Mouse (Mus musculus) midbrain, embryonic 11.5 days (tissue): Measurements from ENCODE around the gene Plcb1. TPM values are rescaled to one million over a fixed set of nuclear protein-coding genes. Genes with fewer than 3 reads are reported as not detected.
A peak's percentile ranks its signal among the peaks of the same experiment; 100 is the strongest.

Source experiments
- ATAC-seq: fragments of 200-750 bp; cut with Nextera tagmentation; 2 replicates; pipeline ENCODE4 v1.8.0; 2017; ENCODE audit warnings: moderate TSS enrichment, moderate library complexity; ENCODE audit not compliant: low FRiP score
- DNase-seq: peaks from one replicate; pipeline ENCODE4 v3.0.0; 2015; ENCODE audit warnings: low spot score; ENCODE audit errors: missing footprints
- H3K27ac ChIP-seq: fragments of 300-500 bp; sonication (generic); 2 replicates; pipeline ENCODE4 v1.5.1; 2014; ENCODE audit warnings: low read depth, low read length
- H3K27me3 ChIP-seq: fragments of 300-500 bp; sonication (generic); 2 replicates; pipeline ENCODE4 v1.6.1; 2014; ENCODE audit warnings: mild to moderate bottlenecking, low read length, moderate library complexity, mixed read lengths; ENCODE audit not compliant: control insufficient read depth, insufficient read depth
- H3K36me3 ChIP-seq: fragments of 300-500 bp; sonication (generic); 2 replicates; pipeline ENCODE4 v1.6.1; 2014; ENCODE audit warnings: mild to moderate bottlenecking, low read length, moderate library complexity, mixed read lengths; ENCODE audit not compliant: control insufficient read depth, insufficient read depth
- H3K4me1 ChIP-seq: fragments of 300-500 bp; sonication (generic); 2 replicates; pipeline ENCODE4 v1.6.1; 2014; ENCODE audit warnings: low read length; ENCODE audit not compliant: control insufficient read depth, insufficient read depth
- H3K4me2 ChIP-seq: fragments of 300-500 bp; sonication (generic); 2 replicates; pipeline ENCODE4 v1.6.1; 2014; ENCODE audit warnings: mild to moderate bottlenecking, moderate library complexity
- H3K4me3 ChIP-seq: fragments of 300-500 bp; sonication (generic); 2 replicates; pipeline ENCODE4 v1.5.1; 2014; ENCODE audit warnings: low read depth, low read length
- H3K9ac ChIP-seq: fragments of 300-500 bp; sonication (generic); 2 replicates; pipeline ENCODE4 v1.6.1; 2014; ENCODE audit warnings: low read length
- H3K9me3 ChIP-seq: fragments of 300-500 bp; sonication (generic); 2 replicates; pipeline ENCODE4 v1.6.1; 2016; ENCODE audit warnings: low read length; ENCODE audit not compliant: control insufficient read depth
- WGBS: fragments of 180-500 bp; shearing (Covaris S2); extraction: QIAGEN DNeasy Blood & Tissue Kit; methylation state at CpG from one replicate; pipeline ENCODE4 v1.1.7; 2014; 5-methylcytosine and 5-hydroxymethylcytosine counted together
- polyA plus RNA-seq: library from polyadenylated mRNA; unstranded; fragments of >200 nt; fragmentation: Nextera tagmentation; extraction: Ambion mirVana; gene quantifications from 2 replicates; pipeline ENCODE4 v1.2.1, GENCODE M21; 2014

Gene Plcb1
- polyA plus RNA-seq, 1 experiment from 2014 or later: 6.1 TPM

GRCm38 (mm10) chr2:134914091-134914550 is 128.3 kb downstream of the Plcb1 start:
- Histone ChIP-seq H3K4me1 (no peaks in the 10 kb centered on the region), H3K9me3 (no peaks in the 10 kb centered on the region), H3K4me3 (no peak overlapping the region), H3K27me3 (no peaks in the 10 kb centered on the region), H3K36me3 (no peaks in the 10 kb centered on the region), H3K27ac (no peak overlapping the region), H3K9ac (no peak overlapping the region), H3K4me2 (no peak overlapping the region)
- DNase-seq (no peak), ATAC-seq (no peak)
- 96% methylated on average over 2 of the region's 2 CpGs for WGBS

DNA sequence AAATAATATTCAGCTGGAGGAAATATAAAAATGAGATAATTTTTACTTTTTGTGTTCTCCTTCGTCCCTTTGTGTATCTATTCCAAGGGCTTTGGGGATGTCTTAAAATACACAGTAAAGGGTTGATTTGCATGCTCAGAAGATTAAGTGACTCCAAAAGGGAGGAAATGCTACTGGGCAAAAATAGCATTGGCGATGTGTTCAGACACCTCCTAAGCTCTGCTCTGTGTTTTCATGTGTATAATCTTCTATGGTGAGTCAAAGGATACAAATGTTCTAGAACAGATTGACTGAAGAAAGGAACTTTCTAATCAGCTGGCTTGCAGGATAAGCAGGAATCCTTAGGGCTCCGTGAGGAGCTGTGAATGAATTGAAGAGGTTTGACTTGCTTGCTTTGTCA is 129.2 kb downstream of the Plcb1 start:
- Histone ChIP-seq H3K27me3 (no peaks in the 10 kb centered on the region), H3K4me3 (no peak overlapping the region), H3K4me2 (no peak overlapping the region), H3K27ac (no peak overlapping the region), H3K36me3 (no peaks in the 10 kb centered on the region), H3K4me1 (no peaks in the 10 kb centered on the region), H3K9ac (no peak overlapping the region), H3K9me3 (no peaks in the 10 kb centered on the region)
- DNase-seq (no peak), ATAC-seq (no peak)
- 70% methylated on average over 3 of the region's 3 CpGs for WGBS

DNA sequence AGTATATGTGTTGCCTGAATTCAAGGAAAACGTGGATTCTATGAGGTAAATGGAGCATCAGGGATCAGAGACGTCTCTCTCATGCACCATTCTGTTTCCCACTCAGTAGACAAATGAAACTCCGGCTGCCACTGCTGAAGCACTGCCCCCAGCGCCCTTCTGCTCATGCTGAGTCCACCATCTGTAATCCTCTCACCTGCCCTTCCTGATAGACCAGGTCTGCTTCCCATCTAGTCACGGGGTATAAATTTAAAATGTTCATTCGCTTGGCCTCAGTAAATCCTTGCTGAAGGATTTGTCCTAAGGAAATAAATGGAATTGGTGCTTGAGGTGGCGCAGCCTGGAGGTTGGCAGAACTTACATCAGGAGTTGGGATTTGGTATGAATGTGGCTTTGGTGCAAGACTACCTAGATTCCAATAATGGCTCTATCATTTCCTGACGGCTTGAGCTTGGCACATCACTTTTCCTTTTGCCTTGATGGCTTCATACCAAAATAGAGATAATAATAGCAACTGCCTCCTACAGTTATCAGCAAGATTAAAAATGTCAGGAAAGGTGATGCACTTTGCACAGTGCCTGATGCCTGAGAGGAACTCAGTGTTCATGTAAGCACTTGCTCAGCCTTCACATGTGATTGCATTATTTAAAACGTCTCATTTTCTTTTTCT is 134.9 kb downstream of the Plcb1 start:
- 85% methylated on average over 9 of the region's 9 CpGs for WGBS
- H3K9ac ChIP-seq: no peak overlapping the region
- no peak for DNase-seq
- H3K27me3 ChIP-seq: no peaks in the 10 kb centered on the region
- H3K36me3 ChIP-seq: no peaks in the 10 kb centered on the region
- H3K4me1 ChIP-seq: no peaks in the 10 kb centered on the region
- no peak overlapping the region for H3K27ac ChIP-seq
- no peaks in the 10 kb centered on the region for H3K9me3 ChIP-seq
- no peak overlapping the region for H3K4me3 ChIP-seq
- ATAC-seq: no peak
- H3K4me2 ChIP-seq: no peak overlapping the region

GRCm38 (mm10) chr2:134922636-134923375 is 136.9 kb downstream of the Plcb1 start:
- WGBS: 82% methylated on average over 10 of the region's 10 CpGs
- Histone ChIP-seq H3K27ac (no peak overlapping the region), H3K36me3 (no peaks in the 10 kb centered on the region), H3K4me1 (no peaks in the 10 kb centered on the region), H3K9me3 (no peaks in the 10 kb centered on the region), H3K9ac (no peak overlapping the region), H3K27me3 (no peaks in the 10 kb centered on the region), H3K4me2 (no peak overlapping the region), H3K4me3 (no peak overlapping the region)
- ATAC-seq (no peak), DNase-seq (no peak)

DNA sequence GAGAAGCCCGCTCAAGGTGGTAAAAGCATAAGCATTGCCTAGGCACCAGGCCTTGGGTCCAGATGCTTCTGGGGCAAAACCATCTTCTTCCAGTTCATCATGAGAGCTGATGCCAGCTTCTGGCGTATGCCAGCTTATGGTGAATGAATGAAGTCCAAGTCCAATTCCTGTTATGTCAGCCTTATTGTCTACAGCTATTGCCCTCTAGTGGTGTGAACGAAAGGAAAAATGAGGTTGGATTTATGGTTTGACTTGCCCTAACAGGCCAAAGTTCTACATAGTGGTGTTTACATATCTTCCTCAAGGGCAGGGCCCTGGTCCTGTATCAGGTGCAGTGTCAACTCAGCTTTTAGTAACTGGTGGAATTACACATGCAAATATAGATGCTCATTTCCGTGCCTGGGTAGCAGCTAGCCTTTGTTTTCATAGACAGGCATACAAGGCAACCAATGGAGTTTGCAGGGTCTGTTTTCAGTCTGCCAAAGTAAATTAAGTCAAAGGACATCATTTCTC is 138.3 kb downstream of the Plcb1 start:
- WGBS: 88% methylated on average over 4 of the region's 4 CpGs
- Histone ChIP-seq H3K27me3 (no peaks in the 10 kb centered on the region; the same call in 1 of the 2 replicates), H3K9me3 (no peaks in the 10 kb centered on the region), H3K36me3 (no peaks in the 10 kb centered on the region), H3K4me3 (no peak overlapping the region), H3K27ac (no peak overlapping the region), H3K9ac (no peak overlapping the region), H3K4me1 (peaks cover 2% of the 10 kb centered on the region), H3K4me2 (no peak overlapping the region)
- DNase-seq (no peak), ATAC-seq (no peak)

DNA sequence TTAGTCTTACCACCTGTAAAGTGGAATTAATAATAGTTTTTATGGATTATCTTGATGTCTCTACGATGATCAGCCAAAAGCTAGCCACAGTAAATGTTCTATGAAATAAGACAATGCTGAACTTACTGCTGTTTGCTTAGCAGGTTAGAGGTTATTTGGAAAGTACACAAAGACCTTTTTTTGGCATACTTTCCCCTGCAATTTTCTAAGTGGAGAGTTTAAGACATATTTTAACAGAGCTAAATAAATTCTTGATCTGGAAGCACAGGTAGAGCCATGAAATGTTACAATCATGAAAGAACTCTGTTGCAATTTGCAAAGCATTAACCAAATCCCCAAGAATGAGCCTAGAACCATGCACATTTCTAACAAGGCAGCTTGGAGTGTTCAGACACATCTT is 140.4 kb downstream of the Plcb1 start:
- Histone ChIP-seq H3K36me3 (no peaks in the 10 kb centered on the region), H3K27ac (no peak overlapping the region), H3K4me2 (no peak overlapping the region), H3K4me3 (no peak overlapping the region), H3K9ac (no peak overlapping the region), H3K9me3 (no peaks in the 10 kb centered on the region), H3K4me1 (peaks cover 11% of the 10 kb centered on the region), H3K27me3 (no peaks in the 10 kb centered on the region; the same call in 1 of the 2 replicates)
- DNase-seq: no peak
- WGBS: 64% methylated on average over 1 of the region's 1 CpGs
- no peak for ATAC-seq

DNA sequence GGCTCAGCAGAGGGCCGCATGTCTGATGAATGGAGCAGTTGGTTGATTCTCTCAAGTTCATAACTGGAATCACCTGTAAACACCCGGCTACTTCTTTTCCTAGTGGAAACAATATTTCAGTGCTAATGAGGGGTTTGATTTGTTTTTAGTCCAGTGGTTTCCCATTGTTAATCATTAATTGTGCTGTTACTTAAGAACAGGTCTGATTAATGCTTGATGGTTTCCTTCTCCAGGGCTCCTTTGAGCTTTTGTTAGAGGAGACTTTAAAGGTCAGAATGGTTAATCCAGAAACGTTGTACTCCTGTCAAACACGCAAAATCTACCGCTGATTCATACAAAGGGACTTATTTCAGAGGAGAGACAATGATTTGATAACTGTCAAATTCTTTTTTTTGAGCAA is 141.2 kb downstream of the Plcb1 start:
- ATAC-seq (no peak), DNase-seq (peak; percentile 88)
- H3K4me2 ChIP-seq: no peak overlapping the region
- peaks cover 3% of the 10 kb centered on the region; the same call in 1 of the 2 replicates for H3K27me3 ChIP-seq
- H3K36me3 ChIP-seq: no peaks in the 10 kb centered on the region
- no peak overlapping the region for H3K27ac ChIP-seq
- peaks cover 11% of the 10 kb centered on the region for H3K4me1 ChIP-seq
- no peaks in the 10 kb centered on the region for H3K9me3 ChIP-seq
- no peak overlapping the region for H3K4me3 ChIP-seq
- WGBS: 20% methylated on average over 5 of the region's 5 CpGs
- no peak overlapping the region for H3K9ac ChIP-seq

- Histone ChIP-seq H3K9me3 (no peaks in the 10 kb centered on the region), H3K27me3 (peaks cover 5% of the 10 kb centered on the region; the same call in 1 of the 2 replicates), H3K9ac (no peak overlapping the region), H3K4me1 (peaks cover 11% of the 10 kb centered on the region), H3K36me3 (no peaks in the 10 kb centered on the region), H3K27ac (no peak overlapping the region), H3K4me3 (no peak overlapping the region), H3K4me2 (no peak overlapping the region; the same call in 1 of the 2 replicates)
- ATAC-seq (peak; percentile 91), DNase-seq (peak; percentile 88)
These were observed 143.6 kb downstream of the Plcb1 start for GRCm38 (mm10) chr2:134929452-134929851.

DNA sequence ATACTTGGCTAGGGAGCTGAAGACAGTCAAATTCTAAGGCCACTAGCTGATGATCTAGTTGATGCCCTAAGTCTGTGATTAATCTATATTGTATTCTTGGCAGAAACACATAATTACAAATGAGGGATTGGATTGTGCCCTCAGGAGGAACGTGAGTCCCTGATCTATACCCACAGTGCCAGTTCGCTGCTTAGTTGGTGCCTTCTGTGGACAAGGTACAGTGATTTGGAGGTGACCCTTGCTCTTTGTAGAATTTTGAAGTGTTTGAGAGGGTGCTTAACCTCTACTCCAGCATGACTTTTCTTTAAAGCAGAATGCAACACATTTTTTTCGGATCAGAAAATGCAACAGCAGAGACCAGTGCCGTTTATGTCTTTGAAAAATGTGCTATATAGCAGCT is 145.1 kb downstream of the Plcb1 start:
- no peaks in the 10 kb centered on the region for H3K9me3 ChIP-seq
- H3K4me2 ChIP-seq: no peak overlapping the region
- ATAC-seq: no peak
- 72% methylated on average over 4 of the region's 4 CpGs for WGBS
- no peak overlapping the region for H3K9ac ChIP-seq
- DNase-seq: no peak
- peaks cover 11% of the 10 kb centered on the region for H3K4me1 ChIP-seq
- H3K4me3 ChIP-seq: no peak overlapping the region
- no peaks in the 10 kb centered on the region for H3K36me3 ChIP-seq
- H3K27me3 ChIP-seq: peaks cover 5% of the 10 kb centered on the region; the same call in 1 of the 2 replicates
- no peak overlapping the region for H3K27ac ChIP-seq
